Mouse (Mus musculus): Measurements from ENCODE around the gene Ackr2. TPM values are rescaled to one million over a fixed set of nuclear protein-coding genes. Genes with fewer than 3 reads are reported as not detected.

The Ackr2 gene
- polyA plus RNA-seq, 1 experiment from 2014 or later: 0.79 TPM

- H3K4me2 ChIP-seq (ENCODE audit: low read length): no peak overlapping the region
- no peak overlapping the region for H3K27ac ChIP-seq
- TF ChIP-seq CTCF (IDR thresholded peaks at IDR 0.05; ENCODE audit: low read depth): no peak
- no peak overlapping the region for H3K4me3 ChIP-seq (replicated peaks; ENCODE audit: low read depth, low read length)
- no peaks in the 10 kb centered on the region for H3K9me3 ChIP-seq (replicated peaks; ENCODE audit: low read length)
- DNase-seq (ENCODE audit: low spot score) (no peak), ATAC-seq (replicated peaks; ENCODE audit: low FRiP score, low read depth) (no peak)
- no peaks in the 10 kb centered on the region for H3K4me1 ChIP-seq (replicated peaks; ENCODE audit: insufficient read depth, low read length)
- no peak overlapping the region for H3K9ac ChIP-seq (ENCODE audit: low read depth, low read length)
- 47% methylated on average over 4 of the region's 4 CpGs for WGBS
- no peaks in the 10 kb centered on the region for H3K27me3 ChIP-seq (ENCODE audit: insufficient read depth, low read length)
- H3K36me3 ChIP-seq (ENCODE audit: insufficient read depth, low read length): no peaks in the 10 kb centered on the region
Measured at GRCm38 (mm10) chr9:121896820-121897219, 1.3 kb upstream of the Ackr2 start.

- DNase-seq (ENCODE audit: low spot score): no peak
- no peaks in the 10 kb centered on the region for H3K4me1 ChIP-seq (replicated peaks; ENCODE audit: insufficient read depth, low read length)
- no peak overlapping the region for H3K9ac ChIP-seq (ENCODE audit: low read depth, low read length)
- WGBS: 68% methylated on average over 6 of the region's 6 CpGs
- TF ChIP-seq CTCF (IDR thresholded peaks at IDR 0.05; ENCODE audit: low read depth): no peak
- H3K36me3 ChIP-seq (ENCODE audit: insufficient read depth, low read length): no peaks in the 10 kb centered on the region
- no peaks in the 10 kb centered on the region for H3K27me3 ChIP-seq (ENCODE audit: insufficient read depth, low read length)
- no peak overlapping the region for H3K4me2 ChIP-seq (ENCODE audit: low read length)
- no peaks in the 10 kb centered on the region for H3K9me3 ChIP-seq (replicated peaks; ENCODE audit: low read length)
- ATAC-seq (replicated peaks; ENCODE audit: low FRiP score, low read depth): no peak
- H3K27ac ChIP-seq: no peak overlapping the region
- H3K4me3 ChIP-seq (replicated peaks; ENCODE audit: low read depth, low read length): no peak overlapping the region
Measured at GRCm38 (mm10) chr9:121899306-121899705, 1.2 kb downstream of the Ackr2 start.

- no peak for DNase-seq (ENCODE audit: low spot score)
- TF ChIP-seq CTCF (IDR thresholded peaks at IDR 0.05; ENCODE audit: low read depth): no peak
- 90% methylated on average over 5 of the region's 5 CpGs for whole genome bisulfite sequencing
- no peaks in the 10 kb centered on the region for H3K4me1 ChIP-seq (replicated peaks; ENCODE audit: insufficient read depth, low read length)
- no peak overlapping the region for H3K4me2 ChIP-seq (ENCODE audit: low read length)
- ATAC-seq (replicated peaks; ENCODE audit: low FRiP score, low read depth): no peak
- H3K27me3 ChIP-seq (ENCODE audit: insufficient read depth, low read length): no peaks in the 10 kb centered on the region
- no peaks in the 10 kb centered on the region for H3K36me3 ChIP-seq (ENCODE audit: insufficient read depth, low read length)
- no peak overlapping the region for H3K27ac ChIP-seq
- no peaks in the 10 kb centered on the region for H3K9me3 ChIP-seq (replicated peaks; ENCODE audit: low read length)
- H3K4me3 ChIP-seq (replicated peaks; ENCODE audit: low read depth, low read length): no peak overlapping the region
- no peak overlapping the region for H3K9ac ChIP-seq (ENCODE audit: low read depth, low read length)
Measured at GRCm38 (mm10) chr9:121900282-121900855, 2.2 kb downstream of the Ackr2 start.

- ATAC-seq (replicated peaks; ENCODE audit: low FRiP score, low read depth) (no peak), DNase-seq (ENCODE audit: low spot score) (no peak)
- no peak overlapping the region for H3K27ac ChIP-seq
- H3K4me3 ChIP-seq (replicated peaks; ENCODE audit: low read depth, low read length): no peak overlapping the region
- H3K9ac ChIP-seq (ENCODE audit: low read depth, low read length): no peak overlapping the region
- H3K9me3 ChIP-seq (replicated peaks; ENCODE audit: low read length): no peaks in the 10 kb centered on the region
- no peaks in the 10 kb centered on the region for H3K4me1 ChIP-seq (replicated peaks; ENCODE audit: insufficient read depth, low read length)
- no peak overlapping the region for H3K4me2 ChIP-seq (ENCODE audit: low read length)
- TF ChIP-seq CTCF (IDR thresholded peaks at IDR 0.05; ENCODE audit: low read depth): no peak
- no peaks in the 10 kb centered on the region for H3K27me3 ChIP-seq (ENCODE audit: insufficient read depth, low read length)
- 50% methylated on average over 5 of the region's 5 CpGs for WGBS
- no peaks in the 10 kb centered on the region for H3K36me3 ChIP-seq (ENCODE audit: insufficient read depth, low read length)
Measured at GRCm38 (mm10) chr9:121901710-121902700, 3.9 kb downstream of the Ackr2 start.

- no peak overlapping the region for H3K4me2 ChIP-seq (ENCODE audit: low read length)
- H3K4me3 ChIP-seq (replicated peaks; ENCODE audit: low read depth, low read length): no peak overlapping the region
- TF ChIP-seq CTCF (IDR thresholded peaks at IDR 0.05; ENCODE audit: low read depth): no peak
- H3K27me3 ChIP-seq (ENCODE audit: insufficient read depth, low read length): no peaks in the 10 kb centered on the region
- no peak overlapping the region for H3K27ac ChIP-seq
- H3K9ac ChIP-seq (ENCODE audit: low read depth, low read length): no peak overlapping the region
- H3K9me3 ChIP-seq (replicated peaks; ENCODE audit: low read length): no peaks in the 10 kb centered on the region
- DNase-seq (ENCODE audit: low spot score): no peak
- H3K4me1 ChIP-seq (replicated peaks; ENCODE audit: insufficient read depth, low read length): no peaks in the 10 kb centered on the region
- no peak for ATAC-seq (replicated peaks; ENCODE audit: low FRiP score, low read depth)
- no peaks in the 10 kb centered on the region for H3K36me3 ChIP-seq (ENCODE audit: insufficient read depth, low read length)
- WGBS: 77% methylated on average over 8 of the region's 8 CpGs
Measured at GRCm38 (mm10) chr9:121903476-121904305, 5.5 kb downstream of the Ackr2 start.

GRCm38 (mm10) chr9:121904319-121904718, 6.2 kb downstream of the Ackr2 start:
- no peak for TF ChIP-seq CTCF (IDR thresholded peaks at IDR 0.05; ENCODE audit: low read depth)
- DNase-seq (ENCODE audit: low spot score) (no peak), ATAC-seq (replicated peaks; ENCODE audit: low FRiP score, low read depth) (no peak)
- 82% methylated on average over 4 of the region's 4 CpGs for WGBS
- no peak overlapping the region for H3K27ac ChIP-seq
- no peaks in the 10 kb centered on the region for H3K4me1 ChIP-seq (replicated peaks; ENCODE audit: insufficient read depth, low read length)
- H3K4me3 ChIP-seq (replicated peaks; ENCODE audit: low read depth, low read length): no peak overlapping the region
- no peak overlapping the region for H3K4me2 ChIP-seq (ENCODE audit: low read length)
- no peaks in the 10 kb centered on the region for H3K9me3 ChIP-seq (replicated peaks; ENCODE audit: low read length)
- no peak overlapping the region for H3K9ac ChIP-seq (ENCODE audit: low read depth, low read length)
- no peaks in the 10 kb centered on the region for H3K36me3 ChIP-seq (ENCODE audit: insufficient read depth, low read length)
- no peaks in the 10 kb centered on the region for H3K27me3 ChIP-seq (ENCODE audit: insufficient read depth, low read length)

All from kidney, postnatal 0 days (tissue).